In genomic region chr15:85231443-85232255, GRCm38 (mm10) we compare ENCODE assay signal across 9 mouse cellular contexts. TPM values are rescaled to one million over a fixed set of nuclear protein-coding genes. Genes with fewer than 3 reads are reported as not detected.
DNase-seq lines count a peak whose midpoint lies in the region; ATAC-seq and TF ChIP-seq lines count a peak whose summit lies in the region.
"Had no signal": no experiment of that assay in that cellular context is flagged by ENCODE, and none has a peak within 500 bp of the region (broad histone marks: within the 10 kb centered on the region; RNA-seq: fewer than 3 reads in every experiment).

No protein-coding gene starts in this region.

- TF ChIP-seq EP300 in liver, postnatal 0 days (IDR thresholded peaks at IDR 0.05; ENCODE audit: low read depth): no peak

- DNase-seq in liver: peak; percentile 59
- peak; percentile 86 for DNase-seq in adrenal gland, adult 2 months
- DNase-seq in fibroblast of lung, adult 2 months (ENCODE audit: low read depth): peak; percentile 91
- peak; percentile 72 for DNase-seq in liver, postnatal 0 days
- DNase-seq in right cerebral cortex, postnatal 25 days: peak; percentile 17
- DNase-seq in urinary bladder, postnatal 4 days (ENCODE audit: low spot score in 2 of 2): peak; percentile 71 to 88

- no peak overlapping the region for H3K4me2 ChIP-seq in liver, embryonic 12.5 days
- no peak overlapping the region for H3K4me2 ChIP-seq in intestine, embryonic 16.5 days (ENCODE audit: low read depth, low read length)
- H3K4me2 ChIP-seq in liver, postnatal 0 days (ENCODE audit: low read depth, low read length): no peak overlapping the region
- H3K4me2 ChIP-seq: heart, embryonic 13.5 days had no signal

- WGBS in liver, embryonic 12.5 days (ENCODE audit: insufficient replicate concordance): 69% methylated on average over 13 of the region's 13 CpGs
- 62% methylated on average over 13 of the region's 13 CpGs for WGBS in intestine, embryonic 16.5 days
- WGBS in liver, postnatal 0 days (ENCODE audit: insufficient replicate concordance): 71% methylated on average over 13 of the region's 13 CpGs

- H3K36me3 ChIP-seq in liver, embryonic 12.5 days: peaks cover 8% of the 10 kb centered on the region
- peaks cover 10% of the 10 kb centered on the region; the same call in 1 of the 2 replicates for H3K36me3 ChIP-seq in intestine, embryonic 16.5 days (ENCODE audit: control insufficient read depth, insufficient read depth, low read length)
- no peaks in the 10 kb centered on the region for H3K36me3 ChIP-seq in liver, postnatal 0 days (replicated peaks; ENCODE audit: insufficient read depth, low read length)

- no peak overlapping the region for H3K27ac ChIP-seq in liver, embryonic 12.5 days
- H3K27ac ChIP-seq in intestine, embryonic 16.5 days (ENCODE audit: low read length): peak overlapping the region; percentile 30
- H3K27ac ChIP-seq in liver, postnatal 0 days (ENCODE audit: low read depth): no peak overlapping the region

- no peaks in the 10 kb centered on the region for H3K27me3 ChIP-seq in liver, embryonic 12.5 days (replicated peaks)
- no peaks in the 10 kb centered on the region for H3K27me3 ChIP-seq in intestine, embryonic 16.5 days (replicated peaks; ENCODE audit: control insufficient read depth, insufficient read depth, low read length)
- no peaks in the 10 kb centered on the region for H3K27me3 ChIP-seq in liver, postnatal 0 days (ENCODE audit: insufficient read depth, low read length)
- H3K27me3 ChIP-seq: heart, embryonic 13.5 days had no signal

- no peak overlapping the region for H3K4me3 ChIP-seq in liver, embryonic 12.5 days
- no peak overlapping the region for H3K4me3 ChIP-seq in intestine, embryonic 16.5 days (ENCODE audit: low read length)
- H3K4me3 ChIP-seq in liver, postnatal 0 days (ENCODE audit: low read depth, low read length): no peak overlapping the region
- H3K4me3 ChIP-seq: heart, embryonic 13.5 days had no signal

- no peak overlapping the region for H3K9ac ChIP-seq in liver, embryonic 12.5 days
- H3K9ac ChIP-seq in intestine, embryonic 16.5 days (ENCODE audit: low read depth, low read length): no peak overlapping the region
- H3K9ac ChIP-seq in liver, postnatal 0 days (replicated peaks): no peak overlapping the region
- H3K9ac ChIP-seq: heart, embryonic 13.5 days had no signal

- H3K9me3 ChIP-seq in liver, embryonic 12.5 days (replicated peaks): no peaks in the 10 kb centered on the region
- H3K9me3 ChIP-seq in intestine, embryonic 16.5 days (ENCODE audit: control insufficient read depth, low read length): no peaks in the 10 kb centered on the region
- no peaks in the 10 kb centered on the region for H3K9me3 ChIP-seq in liver, postnatal 0 days (ENCODE audit: low read length)
- H3K9me3 ChIP-seq: heart, embryonic 13.5 days had no signal

- H3K4me1 ChIP-seq in liver, embryonic 12.5 days: peaks cover 30% of the 10 kb centered on the region
- peaks cover 26% of the 10 kb centered on the region for H3K4me1 ChIP-seq in intestine, embryonic 16.5 days (ENCODE audit: control insufficient read depth, insufficient read depth, low read length)
- H3K4me1 ChIP-seq in liver, postnatal 0 days (ENCODE audit: insufficient read depth): peaks cover 6% of the 10 kb centered on the region

- no peak for ATAC-seq in liver, embryonic 12.5 days
- peak; percentile 71 for ATAC-seq in intestine, embryonic 16.5 days
- ATAC-seq in liver, postnatal 0 days: peak; percentile 76

- TF ChIP-seq CTCF in liver, postnatal 0 days (IDR thresholded peaks at IDR 0.05; ENCODE audit: low read depth): peak; percentile 90

RNA-seq across cellular contexts. Expression of gene Fbln1, which starts 25.9 kb away (rescaled TPM):
- 18.1 and 19.5 TPM in 2 replicates for polyA plus RNA-seq in liver, embryonic 12.5 days (2016; fragmentation: Nextera tagmentation; extraction: Ambion mirVana)
- 10 to 100 TPM; 34.0 to 38.5 TPM for total RNA-seq in adrenal gland, adult 2 months (2021)
- polyA plus RNA-seq in adrenal gland, adult 2 months (2012; rRNA removed): 37.6 and 42.1 TPM in 2 replicates
- polyA plus RNA-seq in intestine, embryonic 16.5 days (2015; fragmentation: Nextera tagmentation; extraction: Ambion mirVana): 189 and 191 TPM in 2 replicates
- polyA plus RNA-seq in liver, postnatal 0 days (2015; fragmentation: Nextera tagmentation; extraction: Ambion mirVana): 2.6 and 2.8 TPM in 2 replicates

Comparison
In these comparisons a context has a peak if more than half of its experiments do, and no peak if none do; other contexts are left out.
1. DNase-seq: peak in every context shown above with its lines; median percentile 91 in fibroblast of lung, adult 2 months; 86 in adrenal gland, adult 2 months; 80 in urinary bladder, postnatal 4 days; 72 in liver, postnatal 0 days; 59 in liver; 17 in right cerebral cortex, postnatal 25 days.